Mouse (Mus musculus) stomach, postnatal 0 days (tissue): Measurements from ENCODE around the gene Sh2d7.

Experiments
- CTCF ChIP-seq: IDR thresholded peaks from 2 replicates; pipeline ENCODE4 v1.5.1; 2016; ENCODE audit warnings: antibody characterized with exemption, low read depth, mild to moderate bottlenecking, moderate library complexity
- EP300 ChIP-seq: optimal IDR thresholded peaks from 2 replicates; pipeline ENCODE3; 2016; ENCODE audit warnings: antibody characterized with exemption

GRCm38 (mm10) chr9:54502873-54503272, 35.9 kb upstream of the Sh2d7 start:
- no peak for TF ChIP-seq EP300
- no peak for TF ChIP-seq CTCF
